ENCODE assay signal across 28 mouse cellular contexts in genomic region chr19:47798583-47798982, GRCm38 (mm10). TPM values are rescaled to one million over a fixed set of nuclear protein-coding genes. Genes with fewer than 3 reads are reported as not detected.
DNase-seq lines count a peak whose midpoint lies in the region; ATAC-seq and TF ChIP-seq lines count a peak whose summit lies in the region.
"Had no signal": no experiment of that assay in that cellular context is flagged by ENCODE, and none has a peak within 500 bp of the region (broad histone marks: within the 10 kb centered on the region; RNA-seq: fewer than 3 reads in every experiment).

No protein-coding gene starts in this region.

- no peak overlapping the region for H3K4me3 ChIP-seq in limb, embryonic 11.5 days (ENCODE audit: low read depth, low read length)
- H3K4me3 ChIP-seq in limb, embryonic 14.5 days (replicated peaks; ENCODE audit: low read length): no peak overlapping the region
- H3K4me3 ChIP-seq: embryonic facial prominence, embryonic 10.5 days; embryonic facial prominence, embryonic 13.5 days; erythroblast, embryonic 14.5 days; forebrain, embryonic 12.5 days; forebrain, embryonic 15.5 days; heart, embryonic 12.5 days; heart, embryonic 15.5 days; hindbrain, embryonic 10.5 days; hindbrain, embryonic 13.5 days had no signal

- H3K36me3 ChIP-seq in limb, embryonic 11.5 days (ENCODE audit: control insufficient read depth, insufficient read depth, low read length): no peaks in the 10 kb centered on the region
- no peaks in the 10 kb centered on the region for H3K36me3 ChIP-seq in limb, embryonic 14.5 days (ENCODE audit: control insufficient read depth, insufficient read depth, low read length)
- H3K36me3 ChIP-seq: embryonic facial prominence, embryonic 10.5 days; embryonic facial prominence, embryonic 13.5 days; forebrain, embryonic 12.5 days; forebrain, embryonic 15.5 days; heart, embryonic 12.5 days; heart, embryonic 15.5 days; hindbrain, embryonic 10.5 days; hindbrain, embryonic 13.5 days had no signal

- 27% methylated on average over 10 of the region's 10 CpGs for WGBS in limb, embryonic 11.5 days
- 24% methylated on average over 10 of the region's 10 CpGs for WGBS in limb, embryonic 14.5 days

- DNase-seq in testis, postnatal 10 days (ENCODE audit: low spot score): peak; percentile 2
- no peak for DNase-seq in testis, postnatal 14 days (ENCODE audit: low spot score)
- peak; percentile 39 for DNase-seq in limb, embryonic 11.5 days (ENCODE audit: low spot score)
- no peak for DNase-seq in limb, embryonic 14.5 days (ENCODE audit: low spot score)
- DNase-seq in spleen, postnatal 14 days (ENCODE audit: low spot score in 2 of 2): no peak
- DNase-seq in frontal cortex, postnatal 10 days (ENCODE audit: low spot score in 2 of 2): no peak
- DNase-seq: adrenal gland, adult 2 months; adrenal gland, postnatal 14 days; cerebellum, adult 11 months; cerebellum, adult 2 months; cerebellum, adult 9-11 months; cerebellum, postnatal 25 days; embryo, embryonic 11 days; gastrocnemius, postnatal 10 days; gastrocnemius, postnatal 36 days; heart, postnatal 10 days; heart, postnatal 36 days had no signal

- H3K27ac ChIP-seq in limb, embryonic 11.5 days (replicated peaks; ENCODE audit: low read depth, low read length): no peak overlapping the region
- no peak overlapping the region for H3K27ac ChIP-seq in limb, embryonic 14.5 days (replicated peaks; ENCODE audit: low read depth, low read length)
- H3K27ac ChIP-seq: embryonic facial prominence, embryonic 10.5 days; embryonic facial prominence, embryonic 13.5 days; forebrain, embryonic 12.5 days; forebrain, embryonic 15.5 days; heart, embryonic 15.5 days; hindbrain, embryonic 10.5 days; hindbrain, embryonic 13.5 days had no signal

- no peak for TF ChIP-seq POLR2A in limb, embryonic 14.5 days (IDR thresholded peaks at IDR 0.05; ENCODE audit: borderline replicate concordance, extremely low read depth, insufficient read depth, insufficient read length)

- ATAC-seq in limb, embryonic 11.5 days (ENCODE audit: insufficient number of reproducible peaks, low FRiP score, low TSS enrichment, low read depth): peak; percentile 62; the same call in 1 of the 2 replicates
- no peak for ATAC-seq in limb, embryonic 14.5 days (ENCODE audit: low FRiP score, low read depth)
- ATAC-seq: CD4-positive, CD25-positive, alpha-beta regulatory T cell, adult 4 months; forebrain, embryonic 15.5 days; hindbrain, embryonic 16.5 days had no signal

- H3K27me3 ChIP-seq in limb, embryonic 11.5 days (ENCODE audit: control insufficient read depth, insufficient read depth, low read length): no peaks in the 10 kb centered on the region
- no peaks in the 10 kb centered on the region for H3K27me3 ChIP-seq in limb, embryonic 14.5 days (ENCODE audit: control insufficient read depth, insufficient read depth, low read length)
- H3K27me3 ChIP-seq: embryonic facial prominence, embryonic 13.5 days; forebrain, embryonic 12.5 days; forebrain, embryonic 15.5 days; heart, embryonic 12.5 days; heart, embryonic 15.5 days had no signal

- H3K4me1 ChIP-seq in limb, embryonic 11.5 days (ENCODE audit: control insufficient read depth, insufficient read depth, low read length): 0 out of 2 replicates have a peak, but pooled peaks cover 5% of the 10 kb centered on the region
- peaks cover 3% of the 10 kb centered on the region; the same call in 1 of the 2 replicates for H3K4me1 ChIP-seq in limb, embryonic 14.5 days (ENCODE audit: control insufficient read depth, insufficient read depth, low read length)
- H3K4me1 ChIP-seq: embryonic facial prominence, embryonic 13.5 days; heart, embryonic 12.5 days; heart, embryonic 15.5 days had no signal

- H3K9me3 ChIP-seq in limb, embryonic 11.5 days (ENCODE audit: control insufficient read depth, low read length): no peaks in the 10 kb centered on the region
- H3K9me3 ChIP-seq in limb, embryonic 14.5 days (ENCODE audit: control insufficient read depth, low read length): no peaks in the 10 kb centered on the region
- H3K9me3 ChIP-seq: embryonic facial prominence, embryonic 10.5 days; embryonic facial prominence, embryonic 13.5 days; forebrain, embryonic 12.5 days; forebrain, embryonic 15.5 days; heart, embryonic 12.5 days; heart, embryonic 15.5 days; hindbrain, embryonic 10.5 days; hindbrain, embryonic 13.5 days had no signal

- no peak overlapping the region; the same call in 1 of the 2 replicates for H3K9ac ChIP-seq in limb, embryonic 11.5 days (ENCODE audit: low read length)
- H3K9ac ChIP-seq in limb, embryonic 14.5 days (ENCODE audit: low read depth, low read length, severe bottlenecking): no peak overlapping the region
- H3K9ac ChIP-seq: embryonic facial prominence, embryonic 13.5 days; forebrain, embryonic 12.5 days; forebrain, embryonic 15.5 days; heart, embryonic 12.5 days; heart, embryonic 15.5 days; hindbrain, embryonic 13.5 days had no signal

- no peak overlapping the region for H3K4me2 ChIP-seq in limb, embryonic 11.5 days (ENCODE audit: low read depth, severe bottlenecking)
- H3K4me2 ChIP-seq in limb, embryonic 14.5 days (replicated peaks; ENCODE audit: low read depth, low read length, severe bottlenecking): 0 out of 2 replicates have a peak overlapping the region, but pooled peaks have one; percentile 10
- H3K4me2 ChIP-seq: embryonic facial prominence, embryonic 13.5 days; forebrain, embryonic 12.5 days; forebrain, embryonic 15.5 days; heart, embryonic 12.5 days; heart, embryonic 15.5 days; hindbrain, embryonic 13.5 days had no signal

RNA-seq across cellular contexts. Expression of gene Gsto1, which starts 56.2 kb away (rescaled TPM):
- polyA plus RNA-seq in limb, embryonic 11.5 days (2014; fragmentation: Nextera tagmentation; extraction: Ambion mirVana): 232 and 249 TPM in 2 replicates
- polyA plus RNA-seq in limb, embryonic 14.5 days (2012; rRNA removed): 71.3 and 79.9 TPM in 2 replicates
- 132 and 134 TPM in 2 replicates for polyA plus RNA-seq in limb, embryonic 14.5 days (2014; fragmentation: Nextera tagmentation; extraction: Ambion mirVana)

Comparison
In these comparisons a context has a peak if more than half of its experiments do, and no peak if none do; other contexts are left out.
1. DNase-seq: peak in testis, postnatal 10 days (single experiment) and limb, embryonic 11.5 days (single experiment); none in testis, postnatal 14 days (single experiment), limb, embryonic 14.5 days (single experiment), spleen, postnatal 14 days (0 of 2) and frontal cortex, postnatal 10 days (0 of 2).